Mouse (Mus musculus): ENCODE measurements around the gene Cfap70. TPM values are rescaled to one million over a fixed set of nuclear protein-coding genes. Genes with fewer than 3 reads are reported as not detected.

The Cfap70 gene
- polyA plus RNA-seq, 1 experiment: not detected

GRCm38 (mm10) chr14:20429833-20430232, 22.2 kb downstream of the Cfap70 start:
- DNase-seq (ENCODE audit: low read depth in 1 of 2, low spot score in 2 of 2): no peak
- WGBS: 64% methylated on average over 1 of the region's 1 CpGs

GRCm38 (mm10) chr14:20428593-20428992, 23.4 kb downstream of the Cfap70 start:
- 36% methylated on average over 1 of the region's 1 CpGs for WGBS

More at GRCm38 (mm10) chr14:20429833-20430232, 22.2 kb downstream of the Cfap70 start:
- no peak for TF ChIP-seq POLR2A (IDR thresholded peaks at IDR 0.05; ENCODE audit: low read depth, low read length)
- no peak for TF ChIP-seq CTCF (IDR thresholded peaks at IDR 0.05; ENCODE audit: extremely low read depth, insufficient read depth, insufficient read length, insufficient replicate concordance)
- Histone ChIP-seq H3K27me3 (ENCODE audit: control insufficient read depth, insufficient read depth, low read length) (no peaks in the 10 kb centered on the region), H3K4me3 (ENCODE audit: extremely low read depth, insufficient read depth, insufficient read length) (no peak overlapping the region), H3K4me1 (ENCODE audit: control insufficient read depth, insufficient read depth, insufficient read length) (no peaks in the 10 kb centered on the region), H3K36me3 (ENCODE audit: control insufficient read depth, insufficient read depth, low read length) (no peaks in the 10 kb centered on the region), H3K27ac (ENCODE audit: insufficient read depth, low read length) (no peak overlapping the region)

GRCm38 (mm10) chr14:20423046-20423445, 29.0 kb downstream of the Cfap70 start:
- no peaks in the 10 kb centered on the region; the same call in 1 of the 2 replicates for H3K4me1 ChIP-seq (ENCODE audit: control insufficient read depth, insufficient read depth, insufficient read length)
- no peak overlapping the region for H3K27ac ChIP-seq (ENCODE audit: insufficient read depth, low read length)
- H3K36me3 ChIP-seq (ENCODE audit: control insufficient read depth, insufficient read depth, low read length): no peaks in the 10 kb centered on the region
- no peak overlapping the region for H3K4me3 ChIP-seq (ENCODE audit: extremely low read depth, insufficient read depth, insufficient read length)
- H3K27me3 ChIP-seq (ENCODE audit: control insufficient read depth, insufficient read depth, low read length): no peaks in the 10 kb centered on the region
- no peak for DNase-seq (ENCODE audit: low read depth in 1 of 2, low spot score in 2 of 2)
- no peak for TF ChIP-seq POLR2A (IDR thresholded peaks at IDR 0.05; ENCODE audit: low read depth, low read length)
- TF ChIP-seq CTCF (IDR thresholded peaks at IDR 0.05; ENCODE audit: extremely low read depth, insufficient read depth, insufficient read length, insufficient replicate concordance): no peak
- 90% methylated on average over 6 of the region's 6 CpGs for WGBS

More at GRCm38 (mm10) chr14:20428593-20428992, 23.4 kb downstream of the Cfap70 start:
- no peak for DNase-seq (ENCODE audit: low read depth in 1 of 2, low spot score in 2 of 2)
- no peak overlapping the region for H3K27ac ChIP-seq (ENCODE audit: insufficient read depth, low read length)
- TF ChIP-seq CTCF (IDR thresholded peaks at IDR 0.05; ENCODE audit: extremely low read depth, insufficient read depth, insufficient read length, insufficient replicate concordance) (no peak), POLR2A (IDR thresholded peaks at IDR 0.05; ENCODE audit: low read depth, low read length) (no peak)
- H3K4me1 ChIP-seq (ENCODE audit: control insufficient read depth, insufficient read depth, insufficient read length): no peaks in the 10 kb centered on the region
- no peaks in the 10 kb centered on the region for H3K27me3 ChIP-seq (ENCODE audit: control insufficient read depth, insufficient read depth, low read length)
- no peak overlapping the region for H3K4me3 ChIP-seq (ENCODE audit: extremely low read depth, insufficient read depth, insufficient read length)
- H3K36me3 ChIP-seq (ENCODE audit: control insufficient read depth, insufficient read depth, low read length): no peaks in the 10 kb centered on the region

DNA sequence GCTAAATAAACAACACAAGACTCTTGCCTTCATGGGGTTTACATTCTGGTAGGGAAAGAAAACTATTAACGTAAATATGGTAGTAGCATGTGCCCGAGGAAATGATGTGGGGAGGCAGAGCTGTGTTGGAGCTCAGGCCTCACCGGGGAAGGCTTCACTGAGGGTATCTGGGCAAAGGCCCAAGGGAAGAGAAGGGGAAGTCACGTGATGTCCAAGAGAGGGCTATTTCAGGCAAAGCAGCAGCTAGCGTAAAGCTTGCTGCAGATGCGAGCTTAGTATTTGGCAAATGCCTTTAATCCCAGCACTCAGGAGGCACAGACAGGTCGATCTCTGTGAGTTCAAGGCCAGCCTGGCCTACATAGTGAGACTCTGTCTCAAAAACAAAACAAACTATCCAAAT, 29.8 kb downstream of the Cfap70 start:
- 22% methylated on average over 7 of the region's 7 CpGs for WGBS
- Histone ChIP-seq H3K36me3 (ENCODE audit: control insufficient read depth, insufficient read depth, low read length) (no peaks in the 10 kb centered on the region), H3K27me3 (ENCODE audit: control insufficient read depth, insufficient read depth, low read length) (no peaks in the 10 kb centered on the region), H3K4me3 (ENCODE audit: extremely low read depth, insufficient read depth, insufficient read length) (no peak overlapping the region), H3K4me1 (ENCODE audit: control insufficient read depth, insufficient read depth, insufficient read length) (no peaks in the 10 kb centered on the region; the same call in 1 of the 2 replicates), H3K27ac (ENCODE audit: insufficient read depth, low read length) (no peak overlapping the region)
- no peak for DNase-seq (ENCODE audit: low read depth in 1 of 2, low spot score in 2 of 2)
- TF ChIP-seq POLR2A (IDR thresholded peaks at IDR 0.05; ENCODE audit: low read depth, low read length): no peak
- TF ChIP-seq CTCF (IDR thresholded peaks at IDR 0.05; ENCODE audit: extremely low read depth, insufficient read depth, insufficient read length, insufficient replicate concordance): no peak

- H3K27ac ChIP-seq (ENCODE audit: insufficient read depth, low read length): no peak overlapping the region
- no peak overlapping the region for H3K4me3 ChIP-seq (ENCODE audit: extremely low read depth, insufficient read depth, insufficient read length)
- DNase-seq (ENCODE audit: low read depth in 1 of 2, low spot score in 2 of 2): peak in 1 of 2 experiments; percentile 24
- H3K4me1 ChIP-seq (ENCODE audit: control insufficient read depth, insufficient read depth, insufficient read length): no peaks in the 10 kb centered on the region
- 78% methylated on average over 1 of the region's 1 CpGs for WGBS
- H3K27me3 ChIP-seq (ENCODE audit: control insufficient read depth, insufficient read depth, low read length): no peaks in the 10 kb centered on the region
- TF ChIP-seq CTCF (IDR thresholded peaks at IDR 0.05; ENCODE audit: extremely low read depth, insufficient read depth, insufficient read length, insufficient replicate concordance) (peak; percentile 21; the same call in 1 of the 2 replicates), POLR2A (IDR thresholded peaks at IDR 0.05; ENCODE audit: low read depth, low read length) (no peak)
- H3K36me3 ChIP-seq (ENCODE audit: control insufficient read depth, insufficient read depth, low read length): no peaks in the 10 kb centered on the region
These were observed 52.0 kb downstream of the Cfap70 start for GRCm38 (mm10) chr14:20400071-20400470.

GRCm38 (mm10) chr14:20398864-20399263, 53.2 kb downstream of the Cfap70 start:
- no peaks in the 10 kb centered on the region for H3K36me3 ChIP-seq (ENCODE audit: control insufficient read depth, insufficient read depth, low read length)
- WGBS: 34% methylated on average over 4 of the region's 4 CpGs
- TF ChIP-seq CTCF (IDR thresholded peaks at IDR 0.05; ENCODE audit: extremely low read depth, insufficient read depth, insufficient read length, insufficient replicate concordance) (peak; percentile 59; the same call in 1 of the 2 replicates), POLR2A (IDR thresholded peaks at IDR 0.05; ENCODE audit: low read depth, low read length) (no peak)
- H3K4me3 ChIP-seq (ENCODE audit: extremely low read depth, insufficient read depth, insufficient read length): no peak overlapping the region
- no peak overlapping the region for H3K27ac ChIP-seq (ENCODE audit: insufficient read depth, low read length)
- peak in 1 of 2 experiments; percentile 50 for DNase-seq (ENCODE audit: low read depth in 1 of 2, low spot score in 2 of 2)
- no peaks in the 10 kb centered on the region for H3K27me3 ChIP-seq (ENCODE audit: control insufficient read depth, insufficient read depth, low read length)
- H3K4me1 ChIP-seq (ENCODE audit: control insufficient read depth, insufficient read depth, insufficient read length): no peaks in the 10 kb centered on the region

DNA sequence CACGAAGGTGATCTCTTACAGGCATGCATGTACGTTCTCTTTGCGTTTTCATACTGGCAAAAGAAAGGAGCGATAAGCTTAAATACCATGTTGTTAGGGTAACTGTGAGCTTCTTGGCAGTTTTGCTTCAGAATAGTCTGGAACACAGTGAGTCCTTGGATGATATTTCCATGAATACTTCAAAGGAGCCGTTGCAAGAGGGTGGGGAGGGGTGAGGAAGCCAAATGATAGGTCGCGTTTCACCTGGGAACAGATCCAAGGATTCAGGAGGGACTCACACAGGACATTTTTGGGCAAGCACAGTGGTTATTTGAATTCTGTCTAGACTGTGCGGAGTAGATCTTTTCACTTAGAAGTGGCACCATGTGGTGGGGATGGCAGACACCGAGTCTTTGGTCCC, 54.8 kb downstream of the Cfap70 start:
- Histone ChIP-seq H3K4me3 (ENCODE audit: extremely low read depth, insufficient read depth, insufficient read length) (no peak overlapping the region), H3K4me1 (ENCODE audit: control insufficient read depth, insufficient read depth, insufficient read length) (0 out of 2 replicates have a peak, but pooled peaks cover 3% of the 10 kb centered on the region), H3K36me3 (ENCODE audit: control insufficient read depth, insufficient read depth, low read length) (no peaks in the 10 kb centered on the region), H3K27me3 (ENCODE audit: control insufficient read depth, insufficient read depth, low read length) (no peaks in the 10 kb centered on the region), H3K27ac (ENCODE audit: insufficient read depth, low read length) (no peak overlapping the region)
- no peak for DNase-seq (ENCODE audit: low read depth in 1 of 2, low spot score in 2 of 2)
- WGBS: 89% methylated on average over 9 of the region's 9 CpGs
- TF ChIP-seq POLR2A (IDR thresholded peaks at IDR 0.05; ENCODE audit: low read depth, low read length): no peak
- no peak for TF ChIP-seq CTCF (IDR thresholded peaks at IDR 0.05; ENCODE audit: extremely low read depth, insufficient read depth, insufficient read length, insufficient replicate concordance)
